Mouse (Mus musculus): ENCODE measurements around the gene Sgsm3.

GRCm38 (mm10) chr15:80939401-80939800 lies 38.2 kb upstream of the Sgsm3 start:
- TF ChIP-seq CTCF (IDR thresholded peaks at IDR 0.05; ENCODE audit: low read depth) (no peak), EP300 (IDR thresholded peaks at IDR 0.05; ENCODE audit: low read depth) (no peak)

All from liver, embryonic 14.5 days (tissue).